Mouse (Mus musculus) CH12.LX (cell line): Measurements from ENCODE around the gene Arid5a. TPM values are rescaled to one million over a fixed set of nuclear protein-coding genes. Genes with fewer than 3 reads are reported as not detected.

Experiments
- DNase-seq: peaks from one replicate; pipeline ENCODE4 v3.0.0-alpha.2; 2013; ENCODE audit errors: extremely low read depth
- H3K27ac ChIP-seq: 2 replicates; pipeline ENCODE4 v1.5.1; 2012; ENCODE audit warnings: low read depth, mild to moderate bottlenecking, control low read depth, moderate library complexity; ENCODE audit not compliant: insufficient read depth
- H3K27me3 ChIP-seq: replicated peaks from 2 replicates; pipeline ENCODE3; 2012; ENCODE audit warnings: inconsistent platforms
- H3K36me3 ChIP-seq, 2 experiments: replicated peaks in 1 of 2; 2 replicates each; pipeline versions ENCODE3 to v1.6.1; 2012; ENCODE audit warnings: inconsistent platforms in 1 of 2, low read length in 1 of 2, mild to moderate bottlenecking in 1 of 2, mixed read lengths in 1 of 2, moderate library complexity in 1 of 2; ENCODE audit not compliant: control insufficient read depth in 1 of 2, insufficient read depth in 1 of 2
- H3K4me1 ChIP-seq, 2 experiments: 2 replicates each; pipeline ENCODE4 v1.6.1; 2012; ENCODE audit warnings: inconsistent platforms in 1 of 2, moderate library complexity in 1 of 2; ENCODE audit not compliant: insufficient read depth in 2 of 2, control insufficient read depth in 1 of 2
- H3K4me2 ChIP-seq: 2 replicates; pipeline ENCODE4 v1.6.1; 2012; ENCODE audit warnings: low read depth, mild to moderate bottlenecking, control low read depth; ENCODE audit not compliant: poor library complexity, insufficient read depth, severe bottlenecking
- H3K4me3 ChIP-seq, 3 experiments: fragments of 150-350 bp in 1 of 3; sonication (generic) in 1 of 3; replicated peaks in 1 of 3; 2 replicates each; pipeline versions ENCODE3 to v1.5.1; 2011 to 2012; ENCODE audit warnings: low read depth in 2 of 3, low read length in 2 of 3, mild to moderate bottlenecking in 2 of 3, moderate library complexity in 2 of 3, control low read depth in 1 of 3, improper control_type of control experiment in 1 of 3, inconsistent platforms in 1 of 3, mixed read lengths in 1 of 3; ENCODE audit not compliant: poor library complexity in 1 of 3
- H3K79me2 ChIP-seq: replicated peaks from 2 replicates; pipeline ENCODE4 v1.6.1; 2012; ENCODE audit warnings: mild to moderate bottlenecking, moderate library complexity; ENCODE audit not compliant: control insufficient read depth, poor library complexity, insufficient read depth, severe bottlenecking; ENCODE audit errors: extremely low read depth
- H3K9ac ChIP-seq: 2 replicates; pipeline ENCODE4 v1.6.1; 2012; ENCODE audit warnings: low read depth, mild to moderate bottlenecking, control low read depth, moderate library complexity; ENCODE audit not compliant: insufficient read depth
- H3K9me3 ChIP-seq: replicated peaks from 2 replicates; pipeline ENCODE3; 2012; ENCODE audit warnings: low read length, inconsistent platforms, mixed read lengths
- BHLHE40 ChIP-seq: IDR thresholded peaks from 2 replicates; pipeline ENCODE4 v1.6.1; 2011; ENCODE audit warnings: mild to moderate bottlenecking, low read depth, low read length, improper control_type of control experiment
- CHD1 ChIP-seq: IDR thresholded peaks from 2 replicates; pipeline ENCODE4 v1.6.1; 2012; ENCODE audit warnings: low read depth, low read length, improper control_type of control experiment, inconsistent platforms
- CHD2 ChIP-seq: IDR thresholded peaks from 2 replicates; pipeline ENCODE4 v1.6.1; 2011; ENCODE audit warnings: low read length, improper control_type of control experiment
- CTCF ChIP-seq, 2 experiments: IDR thresholded peaks in 1 of 2; conservative IDR thresholded peaks in 1 of 2; 2 replicates each; pipeline ENCODE4 v1.5.1; 2011 to 2012; ENCODE audit warnings: low read depth in 2 of 2, low read length in 2 of 2, improper control_type of control experiment in 1 of 2, inconsistent platforms in 1 of 2, mild to moderate bottlenecking in 1 of 2, moderate library complexity in 1 of 2
- E2F4 ChIP-seq: IDR thresholded peaks from 2 replicates; pipeline ENCODE4 v1.6.1; 2011; ENCODE audit warnings: low read depth, low read length, improper control_type of control experiment; ENCODE audit not compliant: insufficient replicate concordance
- ELF1 ChIP-seq: IDR thresholded peaks from 2 replicates; pipeline ENCODE4 v1.6.1; 2014; ENCODE audit warnings: low read depth, mild to moderate bottlenecking, inconsistent platforms, low read length, improper control_type of control experiment
- ETS1 ChIP-seq: conservative IDR thresholded peaks from 2 replicates; pipeline ENCODE4 v1.6.1; 2012; ENCODE audit warnings: low read depth, mild to moderate bottlenecking, inconsistent platforms, low read length, improper control_type of control experiment, moderate library complexity
- GABPA ChIP-seq: IDR thresholded peaks from 2 replicates; pipeline ENCODE4 v1.6.1; 2012; ENCODE audit warnings: low read depth, low read length, improper control_type of control experiment, inconsistent platforms; ENCODE audit not compliant: insufficient replicate concordance
- HCFC1 ChIP-seq: IDR thresholded peaks from 2 replicates; pipeline ENCODE4 v1.6.1; 2012; ENCODE audit warnings: low read depth, mild to moderate bottlenecking, inconsistent platforms, low read length, improper control_type of control experiment
- JUN ChIP-seq: IDR thresholded peaks from 2 replicates; pipeline ENCODE4 v1.6.1; 2011; ENCODE audit warnings: low read depth, mild to moderate bottlenecking, low read length, improper control_type of control experiment, moderate library complexity; ENCODE audit not compliant: insufficient read depth
- JUND ChIP-seq: conservative IDR thresholded peaks from 2 replicates; pipeline ENCODE4 v1.6.1; 2011; ENCODE audit warnings: low read depth, low read length, improper control_type of control experiment
- KAT2A ChIP-seq: IDR thresholded peaks from 2 replicates; pipeline ENCODE4 v1.6.1; 2012; ENCODE audit warnings: low read length, improper control_type of control experiment, inconsistent platforms; ENCODE audit not compliant: insufficient replicate concordance
- MAFK ChIP-seq: IDR thresholded peaks from 2 replicates; pipeline ENCODE4 v1.6.1; 2011; ENCODE audit warnings: low read length, improper control_type of control experiment; ENCODE audit not compliant: insufficient replicate concordance
- MAX ChIP-seq: IDR thresholded peaks from 2 replicates; pipeline ENCODE4 v1.6.1; 2011; ENCODE audit warnings: low read length, improper control_type of control experiment
- MAZ ChIP-seq: IDR thresholded peaks from 2 replicates; pipeline ENCODE4 v1.6.1; 2012; ENCODE audit warnings: low read depth, mild to moderate bottlenecking, inconsistent platforms, low read length, improper control_type of control experiment, moderate library complexity
- MEF2A ChIP-seq: IDR thresholded peaks from 2 replicates; pipeline ENCODE4 v1.6.1; 2014; ENCODE audit warnings: low read depth, mild to moderate bottlenecking, inconsistent platforms, low read length, improper control_type of control experiment, borderline replicate concordance
- MXI1 ChIP-seq: IDR thresholded peaks from 2 replicates; pipeline ENCODE4 v1.6.1; 2011; ENCODE audit warnings: mild to moderate bottlenecking, low read depth, low read length, improper control_type of control experiment
- MYC ChIP-seq: IDR thresholded peaks from 2 replicates; pipeline ENCODE4 v1.6.1; 2011; ENCODE audit warnings: low read depth, mild to moderate bottlenecking, improper control_type of control experiment, low read length
- NELFE ChIP-seq: IDR thresholded peaks from 2 replicates; pipeline ENCODE4 v1.6.1; 2011; ENCODE audit warnings: low read depth, low read length, improper control_type of control experiment
- NRF1 ChIP-seq: IDR thresholded peaks from 2 replicates; pipeline ENCODE4 v1.6.1; 2014; ENCODE audit warnings: low read depth, mild to moderate bottlenecking, inconsistent platforms, low read length, improper control_type of control experiment, moderate library complexity
- PAX5 ChIP-seq: IDR thresholded peaks from 2 replicates; pipeline ENCODE4 v1.6.1; 2012; ENCODE audit warnings: low read length, inconsistent platforms, mixed read lengths
- POLR2A ChIP-seq: IDR thresholded peaks from 2 replicates; pipeline ENCODE4 v1.6.1; 2011; ENCODE audit warnings: low read depth, mild to moderate bottlenecking, improper control_type of control experiment, low read length
- POLR2AphosphoS2 ChIP-seq: IDR thresholded peaks from 2 replicates; pipeline ENCODE4 v1.6.1; 2011; ENCODE audit warnings: low read depth, low read length, improper control_type of control experiment
- RAD21 ChIP-seq: IDR thresholded peaks from 2 replicates; pipeline ENCODE4 v1.6.1; 2011; ENCODE audit warnings: low read depth, mild to moderate bottlenecking, low read length, improper control_type of control experiment, moderate library complexity
- RCOR1 ChIP-seq: conservative IDR thresholded peaks from 2 replicates; pipeline ENCODE4 v1.6.1; 2012; ENCODE audit warnings: low read depth, mild to moderate bottlenecking, inconsistent platforms, low read length, improper control_type of control experiment
- SIN3A ChIP-seq: IDR thresholded peaks from 2 replicates; pipeline ENCODE4 v1.6.1; 2012; ENCODE audit warnings: low read length, improper control_type of control experiment, inconsistent platforms
- SMC3 ChIP-seq: IDR thresholded peaks from 2 replicates; pipeline ENCODE4 v1.6.1; 2011; ENCODE audit warnings: low read depth, low read length, improper control_type of control experiment
- TCF12 ChIP-seq: IDR thresholded peaks from 2 replicates; pipeline ENCODE4 v1.6.1; 2014; ENCODE audit warnings: low read depth, mild to moderate bottlenecking, inconsistent platforms, low read length, improper control_type of control experiment
- UBTF ChIP-seq: IDR thresholded peaks from 2 replicates; pipeline ENCODE4 v1.6.1; 2012; ENCODE audit warnings: low read depth, mild to moderate bottlenecking, inconsistent platforms, low read length, improper control_type of control experiment, moderate library complexity
- USF1 ChIP-seq: IDR thresholded peaks from 2 replicates; pipeline ENCODE4 v1.6.1; 2014; ENCODE audit warnings: low read depth, mild to moderate bottlenecking, inconsistent platforms, low read length, improper control_type of control experiment
- USF2 ChIP-seq: conservative IDR thresholded peaks from 2 replicates; pipeline ENCODE4 v1.6.1; 2011; ENCODE audit warnings: low read depth, low read length, improper control_type of control experiment
- ZKSCAN1 ChIP-seq: IDR thresholded peaks from 2 replicates; pipeline ENCODE4 v1.6.1; 2012; ENCODE audit warnings: low read depth, inconsistent platforms, low read length, improper control_type of control experiment, borderline replicate concordance
- ZMIZ1 ChIP-seq: IDR thresholded peaks from 2 replicates; pipeline ENCODE4 v1.6.1; 2012; ENCODE audit warnings: low read depth, mild to moderate bottlenecking, inconsistent platforms, low read length, improper control_type of control experiment
- ZNF384 ChIP-seq: IDR thresholded peaks from 2 replicates; pipeline ENCODE4 v1.6.1; 2012; ENCODE audit warnings: low read depth, low read length, improper control_type of control experiment, inconsistent platforms
- dilution Hi-C: fragments of 300-500 bp; cut with MboI; formaldehyde crosslinking; loops from 2 replicates; pipeline ENCODE4 v1.14.3; 2020; ENCODE audit warnings: low sequenced_read_pairs; ENCODE audit not compliant: extremely low pct_unique_long_range_greater_than_20kb, extremely low pct_ligation_motif_present
- in situ Hi-C: fragments of 300-500 bp; cut with MboI; formaldehyde crosslinking; loops from 3 replicates; pipeline ENCODE4 v1.14.3; 2019; ENCODE audit warnings: low sequenced_read_pairs, low pct_ligation_motif_present, low pct_unique_long_range_greater_than_20kb, mixed read lengths
- polyA plus RNA-seq: library from polyadenylated mRNA; unstranded; fragments of >175 nt; gene quantifications from 2 replicates; pipeline ENCODE4 v1.2.1, GENCODE M21; 2012; ENCODE audit warnings: low read depth; ENCODE audit not compliant: insufficient read length
- total RNA-seq, 2 experiments: library from RNA; depleted of rRNA; stranded (reverse); fragments of 300-350 nt in 1 of 2; fragments of >200 nt in 1 of 2; gene quantifications; 2 replicates each; pipeline ENCODE4 v1.2.3; 2012 to 2014

Arid5a gene
- total and polyA plus RNA-seq, 3 experiments = 13.2 to 19.6 (median 17.0) TPM

DNA sequence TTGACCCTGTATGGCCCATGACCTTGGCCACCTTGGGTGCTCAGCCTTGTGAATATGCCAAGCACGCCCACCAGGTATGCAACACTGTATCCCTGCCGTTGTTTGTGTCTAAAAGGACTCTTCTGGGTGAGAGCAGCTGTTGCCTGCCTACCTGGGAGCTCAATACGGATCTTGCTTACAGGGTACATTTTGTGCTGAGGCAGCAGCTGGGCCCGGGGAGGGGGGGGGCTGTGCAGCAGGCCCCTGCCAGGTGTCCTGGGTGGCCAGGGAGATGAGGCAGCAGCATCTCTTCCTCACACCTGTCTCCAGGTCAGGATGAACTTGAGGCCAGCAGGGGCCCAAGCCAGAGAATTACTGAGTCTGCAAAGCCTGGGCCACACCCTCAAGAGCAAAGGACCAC lies 9.4 kb upstream of the Arid5a start:
- no peak overlapping the region for H3K4me3 ChIP-seq
- peaks cover 49 to 91% of the 10 kb centered on the region in 2 experiments for H3K4me1 ChIP-seq
- no peaks in the 10 kb centered on the region for H3K36me3 ChIP-seq
- dilution Hi-C loops = no loop called here
- peaks cover 63% of the 10 kb centered on the region for H3K27me3 ChIP-seq
- TF ChIP-seq POLR2AphosphoS2 = no peak
- peak; percentile 56; the same call in 1 of the 2 replicates for TF ChIP-seq MAFK
- no peak for DNase-seq
- H3K9me3 ChIP-seq = no peaks in the 10 kb centered on the region
- no peaks in the 10 kb centered on the region for H3K79me2 ChIP-seq
- no peak overlapping the region for H3K9ac ChIP-seq
- in situ Hi-C loops = no loop called here
- no peak overlapping the region for H3K4me2 ChIP-seq
- H3K27ac ChIP-seq = no peak overlapping the region

DNA sequence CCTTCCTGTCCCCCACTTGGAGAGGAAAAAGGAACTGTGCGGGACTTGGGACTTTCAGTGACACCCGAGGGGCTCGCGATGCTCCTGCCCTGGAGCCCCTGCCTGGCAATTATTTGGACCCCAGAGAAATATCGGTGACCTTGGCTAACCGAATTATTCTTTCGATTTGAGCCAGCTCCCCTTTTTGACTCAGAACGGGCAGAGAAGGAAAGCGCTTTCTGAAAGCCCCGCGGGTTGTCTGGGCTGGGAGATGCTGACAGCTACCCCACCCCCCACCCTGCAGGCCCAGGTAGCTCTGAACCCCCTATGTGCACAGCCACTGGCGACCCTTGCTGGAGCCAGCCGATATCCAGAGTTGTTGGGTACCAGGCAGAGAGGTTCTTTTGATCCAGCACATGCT lies 8.4 kb upstream of the Arid5a start:
- dilution Hi-C loops (no loop called here), in situ Hi-C loops (no loop called here)
- no peak for DNase-seq
- peaks cover 58% of the 10 kb centered on the region for H3K27me3 ChIP-seq
- peak overlapping the region; percentile 76 for H3K4me2 ChIP-seq
- no peak overlapping the region for H3K9ac ChIP-seq
- H3K36me3 ChIP-seq = no peaks in the 10 kb centered on the region
- no peaks in the 10 kb centered on the region for H3K9me3 ChIP-seq
- H3K27ac ChIP-seq = no peak overlapping the region
- no peak overlapping the region for H3K4me3 ChIP-seq
- H3K4me1 ChIP-seq = peaks cover 46 to 90% of the 10 kb centered on the region in 2 experiments
- H3K79me2 ChIP-seq = no peaks in the 10 kb centered on the region
- TF ChIP-seq RCOR1 = peak; percentile 90
- no peak for TF ChIP-seq UBTF
- TF ChIP-seq JUN = peak; percentile 71
- no peak for TF ChIP-seq SIN3A
- TF ChIP-seq JUND = peak; percentile 62; the same call in 1 of the 2 replicates
- no peak for TF ChIP-seq POLR2AphosphoS2
- TF ChIP-seq KAT2A = no peak
- no peak for TF ChIP-seq USF2
- peak; percentile 77; the same call in 1 of the 2 replicates for TF ChIP-seq MAZ
- TF ChIP-seq NRF1 = no peak
- no peak for TF ChIP-seq HCFC1
- TF ChIP-seq ZNF384 = peak; percentile 51
- no peak for TF ChIP-seq ZKSCAN1
- peak; percentile 95 for TF ChIP-seq MEF2A
- no peak for TF ChIP-seq POLR2A
- peak; percentile 19; the same call in 1 of the 2 replicates for TF ChIP-seq SMC3
- TF ChIP-seq MXI1 = no peak
- TF ChIP-seq ZMIZ1 = no peak
- TF ChIP-seq ETS1 = peak; percentile 82
- no peak for TF ChIP-seq ELF1
- TF ChIP-seq E2F4 = no peak
- TF ChIP-seq PAX5 = no peak
- TF ChIP-seq CHD2 = peak; percentile 87
- no peak for TF ChIP-seq NELFE
- peak; percentile 84 for TF ChIP-seq BHLHE40
- no peak for TF ChIP-seq CHD1
- no peak for TF ChIP-seq MAX
- no peak for TF ChIP-seq CTCF (conservative IDR thresholded peaks at IDR 0.05 in 1 of 2, IDR thresholded peaks at IDR 0.05 in 1 of 2; ENCODE audit: low read depth in 2 of 2, low read length in 2 of 2)
- TF ChIP-seq TCF12 = peak; percentile 89
- no peak for TF ChIP-seq USF1
- TF ChIP-seq RAD21 = no peak
- TF ChIP-seq MYC = 0 out of 2 replicates have a peak, but pooled peaks have one; percentile 14
- TF ChIP-seq GABPA = no peak
